Mouse (Mus musculus) bone marrow macrophage, adult 2 months (primary cell): ENCODE data around the gene Rtn4rl2.

Source experiments
- CTCF ChIP-seq: IDR thresholded peaks from 2 replicates; pipeline ENCODE4 v1.5.1; 2012; ENCODE audit warnings: low read depth, mild to moderate bottlenecking, low read length, moderate library complexity
- POLR2A ChIP-seq: IDR thresholded peaks from 2 replicates; pipeline ENCODE4 v1.6.1; 2012; ENCODE audit warnings: mild to moderate bottlenecking, low read depth, low read length, borderline replicate concordance

DNA sequence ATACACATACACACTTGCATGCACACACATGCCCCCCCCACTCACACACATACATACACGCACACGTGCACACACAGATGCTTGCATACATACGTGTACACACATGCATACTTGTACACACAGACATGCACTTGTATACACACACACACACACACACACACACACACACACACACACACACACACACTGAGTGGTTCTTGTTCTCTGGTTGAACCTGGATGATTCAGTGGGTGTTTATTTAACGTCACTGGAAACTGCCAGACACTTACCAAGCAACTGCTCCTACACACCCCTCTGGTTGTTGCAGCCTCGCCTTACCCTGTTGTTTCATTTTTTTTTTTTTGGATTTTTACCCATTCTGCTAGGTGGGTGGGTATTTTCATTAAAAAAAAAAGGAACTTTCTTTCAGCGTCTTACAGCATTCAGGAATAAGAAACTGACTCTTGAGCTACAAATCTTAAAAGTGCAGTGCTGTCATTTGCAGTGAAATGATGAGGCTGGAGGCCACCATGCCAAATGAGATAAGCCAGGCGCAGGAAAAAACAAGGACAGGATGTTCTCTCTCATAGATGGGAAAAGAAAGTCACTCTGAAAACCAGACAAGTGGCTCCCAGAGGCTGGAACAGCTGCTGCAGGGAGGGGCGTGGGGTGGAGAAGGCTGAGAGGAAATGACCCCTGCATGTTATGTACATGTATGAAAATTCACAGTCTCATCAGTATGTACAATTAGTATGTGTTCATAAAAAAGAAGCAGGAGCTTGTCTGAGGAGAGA is 30.2 kb upstream of the Rtn4rl2 start:
- no peak for TF ChIP-seq POLR2A
- no peak for TF ChIP-seq CTCF
